Mouse (Mus musculus) lung, embryonic 14.5 days (tissue): ENCODE data around the gene Slc35b2. TPM values are rescaled to one million over a fixed set of nuclear protein-coding genes. Genes with fewer than 3 reads are reported as not detected.

Experiments used
- ATAC-seq: fragments of 200-750 bp; cut with Nextera tagmentation; 2 replicates; pipeline ENCODE4 v1.8.0; 2017; ENCODE audit warnings: mild to moderate bottlenecking, moderate TSS enrichment, moderate library complexity; ENCODE audit not compliant: insufficient read depth
- DNase-seq: peaks from one replicate; pipeline ENCODE4 v3.0.0-alpha.2; 2015
- H3K27ac ChIP-seq: fragments of 300-500 bp; sonication (generic); 2 replicates; pipeline ENCODE4 v1.5.1; 2014; ENCODE audit warnings: low read depth, mild to moderate bottlenecking, moderate library complexity
- H3K27me3 ChIP-seq: fragments of 300-500 bp; sonication (generic); 2 replicates; pipeline ENCODE4 v1.6.1; 2014; ENCODE audit warnings: low read length, control low read depth; ENCODE audit not compliant: insufficient read depth
- H3K36me3 ChIP-seq: fragments of 300-500 bp; sonication (generic); 2 replicates; pipeline ENCODE4 v1.6.1; 2014; ENCODE audit warnings: control low read depth; ENCODE audit not compliant: insufficient read depth
- H3K4me1 ChIP-seq: fragments of 300-500 bp; sonication (generic); 2 replicates; pipeline ENCODE4 v1.6.1; 2014; ENCODE audit warnings: antibody characterized with exemption, control low read depth; ENCODE audit not compliant: insufficient read depth
- H3K4me2 ChIP-seq: fragments of 300-500 bp; sonication (generic); 2 replicates; pipeline ENCODE4 v1.6.1; 2014; ENCODE audit warnings: mild to moderate bottlenecking
- H3K4me3 ChIP-seq: fragments of 300-500 bp; sonication (generic); 2 replicates; pipeline ENCODE4 v1.5.1; 2014; ENCODE audit warnings: low read depth, low read length
- H3K9ac ChIP-seq: fragments of 300-500 bp; sonication (generic); 2 replicates; pipeline ENCODE4 v1.6.1; 2014
- H3K9me3 ChIP-seq: fragments of 300-500 bp; sonication (generic); 2 replicates; pipeline ENCODE4 v1.6.1; 2016; ENCODE audit warnings: low read depth, low read length, control low read depth
- CTCF ChIP-seq: IDR thresholded peaks from 2 replicates; pipeline ENCODE4 v1.5.1; 2016; ENCODE audit warnings: antibody characterized with exemption, low read depth
- WGBS: fragments of 180-500 bp; shearing (Covaris S2); extraction: QIAGEN DNeasy Blood & Tissue Kit; methylation state at CpG from one replicate; pipeline ENCODE4 v1.1.7; 2014; 5-methylcytosine and 5-hydroxymethylcytosine counted together
- polyA plus RNA-seq: library from polyadenylated mRNA; unstranded; fragments of >200 nt; fragmentation: Nextera tagmentation; extraction: Ambion mirVana; gene quantifications from 2 replicates; pipeline ENCODE4 v1.2.1, GENCODE M21; 2014

Gene Slc35b2
- polyA plus RNA-seq, 1 experiment from 2014 or later = 137 TPM

- Histone ChIP-seq H3K4me3 (peak overlapping the region; percentile 30), H3K27me3 (peaks cover 80% of the 10 kb centered on the region), H3K27ac (no peak overlapping the region), H3K4me2 (peak overlapping the region; percentile 56), H3K9me3 (no peaks in the 10 kb centered on the region), H3K36me3 (0 out of 2 replicates have a peak, but pooled peaks cover 3% of the 10 kb centered on the region), H3K4me1 (peaks cover 10% of the 10 kb centered on the region; the same call in 1 of the 2 replicates), H3K9ac (no peak overlapping the region)
- 1% methylated on average over 46 of the region's 46 CpGs for WGBS
- no peak for ATAC-seq
- DNase-seq = peak; percentile 54
- no peak for TF ChIP-seq CTCF
Observed at GRCm38 (mm10) chr17:45544873-45545277, 18.8 kb upstream of the Slc35b2 start.

- Histone ChIP-seq H3K9ac (no peak overlapping the region), H3K4me1 (peaks cover 10% of the 10 kb centered on the region; the same call in 1 of the 2 replicates), H3K4me2 (peak overlapping the region; percentile 56), H3K27ac (no peak overlapping the region), H3K4me3 (peak overlapping the region; percentile 30), H3K36me3 (0 out of 2 replicates have a peak, but pooled peaks cover 3% of the 10 kb centered on the region), H3K27me3 (peaks cover 81% of the 10 kb centered on the region), H3K9me3 (no peaks in the 10 kb centered on the region)
- DNase-seq = peak; percentile 46
- TF ChIP-seq CTCF = no peak
- 5% methylated on average over 74 of the region's 74 CpGs for WGBS
- 0 out of 2 replicates have a peak, but pooled peaks have one; percentile 26 for ATAC-seq
Observed at GRCm38 (mm10) chr17:45545278-45545961, 18.3 kb upstream of the Slc35b2 start.

- no peaks in the 10 kb centered on the region for H3K9me3 ChIP-seq
- peaks cover 10% of the 10 kb centered on the region; the same call in 1 of the 2 replicates for H3K4me1 ChIP-seq
- no peak overlapping the region for H3K27ac ChIP-seq
- H3K4me3 ChIP-seq = no peak overlapping the region
- TF ChIP-seq CTCF = no peak
- ATAC-seq (no peak), DNase-seq (no peak)
- no peak overlapping the region for H3K9ac ChIP-seq
- 0 out of 2 replicates have a peak, but pooled peaks cover 3% of the 10 kb centered on the region for H3K36me3 ChIP-seq
- H3K27me3 ChIP-seq = peaks cover 80% of the 10 kb centered on the region
- no peak overlapping the region for H3K4me2 ChIP-seq
- 68% methylated on average over 16 of the region's 16 CpGs for WGBS
Observed at GRCm38 (mm10) chr17:45546941-45547340, 16.7 kb upstream of the Slc35b2 start.

GRCm38 (mm10) chr17:45547461-45548190, 16.0 kb upstream of the Slc35b2 start:
- Histone ChIP-seq H3K27me3 (peaks cover 77% of the 10 kb centered on the region), H3K9me3 (no peaks in the 10 kb centered on the region), H3K4me2 (no peak overlapping the region), H3K9ac (no peak overlapping the region), H3K27ac (no peak overlapping the region), H3K4me3 (no peak overlapping the region), H3K4me1 (peaks cover 10% of the 10 kb centered on the region; the same call in 1 of the 2 replicates), H3K36me3 (0 out of 2 replicates have a peak, but pooled peaks cover 3% of the 10 kb centered on the region)
- DNase-seq (no peak), ATAC-seq (no peak)
- TF ChIP-seq CTCF = no peak
- WGBS = 64% methylated on average over 5 of the region's 5 CpGs

- Histone ChIP-seq H3K4me3 (peak overlapping the region; percentile 72), H3K27ac (no peak overlapping the region), H3K27me3 (peaks cover 66% of the 10 kb centered on the region), H3K9me3 (no peaks in the 10 kb centered on the region), H3K4me1 (peaks cover 10% of the 10 kb centered on the region; the same call in 1 of the 2 replicates), H3K4me2 (peak overlapping the region; percentile 99), H3K36me3 (0 out of 2 replicates have a peak, but pooled peaks cover 3% of the 10 kb centered on the region), H3K9ac (peak overlapping the region; percentile 74)
- TF ChIP-seq CTCF = peak; percentile 57
- ATAC-seq = peak; percentile 33
- peak; percentile 63 for DNase-seq
- WGBS = 3% methylated on average over 46 of the region's 68 CpGs
Observed at GRCm38 (mm10) chr17:45548541-45549512, 14.8 kb upstream of the Slc35b2 start.

GRCm38 (mm10) chr17:45549617-45550181, 14.0 kb upstream of the Slc35b2 start, which contains the start of gene Tmem151b:
TSS of gene Tmem151b (minus strand) at chr17:45549677.
- WGBS = under 1% methylated on average over 15 of the region's 29 CpGs
- ATAC-seq = peak; percentile 25; the same call in 1 of the 2 replicates

More at GRCm38 (mm10) chr17:45549617-45550181, 14.0 kb upstream of the Slc35b2 start, which contains the start of gene Tmem151b:
- peak within 1 kb of the TSS; percentile 99 for H3K4me2 ChIP-seq
- H3K27me3 ChIP-seq = peaks cover 58% of the 10 kb centered on the region
- no peaks in the 10 kb centered on the region for H3K9me3 ChIP-seq
- peak within 1 kb of the TSS; percentile 74 for H3K9ac ChIP-seq
- DNase-seq = peak; percentile 66
- H3K4me3 ChIP-seq = peak within 1 kb of the TSS; percentile 72
- H3K27ac ChIP-seq = no peak within 1 kb of the TSS
- H3K36me3 ChIP-seq = 0 out of 2 replicates have a peak, but pooled peaks cover 3% of the 10 kb centered on the region
- H3K4me1 ChIP-seq = 0 out of 2 replicates have a peak, but pooled peaks cover 5% of the 10 kb centered on the region
- TF ChIP-seq CTCF = 0 out of 2 replicates have a peak, but pooled peaks have one; percentile 11
